Mouse (Mus musculus) gastrocnemius, postnatal 25 days (tissue): ENCODE measurements around the gene Edc4. TPM values are rescaled to one million over a fixed set of nuclear protein-coding genes. Genes with fewer than 3 reads are reported as not detected.

ENCODE experiments used
- DNase-seq: peaks from one replicate; pipeline ENCODE4 v3.0.0; 2022
- total RNA-seq, 2 experiments: library from RNA; stranded (reverse); gene quantifications; 1 replicate in 1 of 2; 2 replicates in 1 of 2; pipeline ENCODE4 v1.2.3; 2021

Gene Edc4
- total RNA-seq, 2 experiments from 2014 or later = 17.5 to 18.4 TPM

GRCm38 (mm10) chr8:105874301-105874700 is 6.4 kb upstream of the Edc4 start:
- peak; percentile 57 for DNase-seq

GRCm38 (mm10) chr8:105889756-105890465 is 9.2 kb downstream of the Edc4 start:
- DNase-seq = no peak

GRCm38 (mm10) chr8:105890870-105891269 is 10.2 kb downstream of the Edc4 start:
- DNase-seq = peak; percentile 51

- DNase-seq = no peak
Observed at GRCm38 (mm10) chr8:105892432-105892831, 11.8 kb downstream of the Edc4 start.

- DNase-seq = peak; percentile 74
Observed at GRCm38 (mm10) chr8:105893339-105893738, 12.7 kb downstream of the Edc4 start, which contains the start of gene Nrn1l. Gene Nrn1l (plus strand): TSS chr8:105893567.

GRCm38 (mm10) chr8:105897801-105898480 is 17.3 kb downstream of the Edc4 start:
- no peak for DNase-seq

- DNase-seq = peak; percentile 90
Observed at GRCm38 (mm10) chr8:105900180-105900940, 19.7 kb downstream of the Edc4 start, which contains the start of gene Pskh1. Gene Pskh1 (plus strand): TSS chr8:105900441.

GRCm38 (mm10) chr8:105900941-105901616 is 20.4 kb downstream of the Edc4 start:
- no peak for DNase-seq

- no peak for DNase-seq
Observed at GRCm38 (mm10) chr8:105919390-105919789, 38.7 kb downstream of the Edc4 start.

GRCm38 (mm10) chr8:105925123-105925522 is 44.4 kb downstream of the Edc4 start:
- no peak for DNase-seq

GRCm38 (mm10) chr8:105930602-105931001 is 49.9 kb downstream of the Edc4 start:
- peak; percentile 61 for DNase-seq

- no peak for DNase-seq
Observed at GRCm38 (mm10) chr8:105931271-105931670, 50.6 kb downstream of the Edc4 start.

- no peak for DNase-seq
Observed at GRCm38 (mm10) chr8:105932525-105932924, 51.8 kb downstream of the Edc4 start.

- no peak for DNase-seq
Observed at GRCm38 (mm10) chr8:105933762-105934161, 53.1 kb downstream of the Edc4 start, which contains the start of gene Ctrl. Gene Ctrl (minus strand): TSS chr8:105933862.

GRCm38 (mm10) chr8:105935105-105935504 is 54.4 kb downstream of the Edc4 start:
- DNase-seq = no peak

GRCm38 (mm10) chr8:105935863-105936603 is 55.4 kb downstream of the Edc4 start:
- no peak for DNase-seq

GRCm38 (mm10) chr8:105936866-105937475 is 56.3 kb downstream of the Edc4 start:
- DNase-seq = peak; percentile 90

GRCm38 (mm10) chr8:105937496-105938305 is 57.0 kb downstream of the Edc4 start:
- DNase-seq = peak; percentile 45

GRCm38 (mm10) chr8:105938306-105938669 is 57.6 kb downstream of the Edc4 start, which contains the start of gene Psmb10:
Gene Psmb10 (minus strand): TSS chr8:105938444.
- DNase-seq = no peak

- DNase-seq = no peak
Observed at GRCm38 (mm10) chr8:105942026-105942425, 61.3 kb downstream of the Edc4 start.
